Mouse (Mus musculus): ENCODE measurements around the gene Zfp512b. TPM values are rescaled to one million over a fixed set of nuclear protein-coding genes. Genes with fewer than 3 reads are reported as not detected.

Zfp512b gene
- polyA plus RNA-seq, 1 experiment from 2014 or later = 81.3 TPM

GRCm38 (mm10) chr2:181586124-181586523 lies 6.5 kb downstream of the Zfp512b start:
- Histone ChIP-seq H3K36me3 (peaks cover 82% of the 10 kb centered on the region), H3K27ac (replicated peaks) (no peak overlapping the region), H3K27me3 (no peaks in the 10 kb centered on the region), H3K4me1 (replicated peaks) (peaks cover 21% of the 10 kb centered on the region), H3K9me3 (no peaks in the 10 kb centered on the region), H3K9ac (no peak overlapping the region), H3K4me3 (no peak overlapping the region), H3K4me2 (no peak overlapping the region)
- WGBS = 97% methylated on average over 3 of the region's 3 CpGs
- ATAC-seq (ENCODE audit: low read depth) = no peak

GRCm38 (mm10) chr2:181585506-181585905 lies 7.1 kb downstream of the Zfp512b start:
- H3K27me3 ChIP-seq = no peaks in the 10 kb centered on the region
- no peak overlapping the region for H3K9ac ChIP-seq
- H3K27ac ChIP-seq (replicated peaks) = no peak overlapping the region
- peaks cover 79% of the 10 kb centered on the region for H3K36me3 ChIP-seq
- ATAC-seq (ENCODE audit: low read depth) = no peak
- 92% methylated on average over 5 of the region's 5 CpGs for WGBS
- H3K4me3 ChIP-seq = no peak overlapping the region
- H3K9me3 ChIP-seq = no peaks in the 10 kb centered on the region
- H3K4me1 ChIP-seq (replicated peaks) = peaks cover 19% of the 10 kb centered on the region
- no peak overlapping the region for H3K4me2 ChIP-seq

GRCm38 (mm10) chr2:181584411-181584942 lies 8.1 kb downstream of the Zfp512b start, which contains the start of gene Uckl1:
Gene Uckl1 (minus strand): TSS chr2:181584892.
- no peak within 1 kb of the TSS for H3K4me3 ChIP-seq
- H3K27me3 ChIP-seq = no peaks in the 10 kb centered on the region
- ATAC-seq (ENCODE audit: low read depth) = no peak
- H3K9me3 ChIP-seq = no peaks in the 10 kb centered on the region
- peaks cover 22% of the 10 kb centered on the region for H3K4me1 ChIP-seq (replicated peaks)
- H3K4me2 ChIP-seq = no peak within 1 kb of the TSS
- no peak within 1 kb of the TSS for H3K9ac ChIP-seq
- 89% methylated on average over 4 of the region's 4 CpGs for WGBS
- H3K27ac ChIP-seq (replicated peaks) = no peak within 1 kb of the TSS
- peaks cover 69% of the 10 kb centered on the region for H3K36me3 ChIP-seq

GRCm38 (mm10) chr2:181583460-181584257 lies 8.9 kb downstream of the Zfp512b start:
- no peak for ATAC-seq (ENCODE audit: low read depth)
- Histone ChIP-seq H3K4me3 (no peak overlapping the region), H3K4me2 (no peak overlapping the region), H3K27me3 (no peaks in the 10 kb centered on the region), H3K36me3 (peaks cover 61% of the 10 kb centered on the region), H3K9ac (no peak overlapping the region), H3K4me1 (replicated peaks) (peaks cover 29% of the 10 kb centered on the region), H3K27ac (replicated peaks) (no peak overlapping the region), H3K9me3 (no peaks in the 10 kb centered on the region)
- 84% methylated on average over 3 of the region's 3 CpGs for WGBS

GRCm38 (mm10) chr2:181582939-181583338 lies 9.7 kb downstream of the Zfp512b start:
- Histone ChIP-seq H3K27ac (replicated peaks) (no peak overlapping the region; the same call in 1 of the 2 replicates), H3K9ac (no peak overlapping the region), H3K4me2 (no peak overlapping the region), H3K27me3 (no peaks in the 10 kb centered on the region), H3K4me3 (no peak overlapping the region), H3K4me1 (replicated peaks) (peaks cover 36% of the 10 kb centered on the region), H3K36me3 (peaks cover 53% of the 10 kb centered on the region), H3K9me3 (no peaks in the 10 kb centered on the region)
- no peak for ATAC-seq (ENCODE audit: low read depth)
- 89% methylated on average over 1 of the region's 1 CpGs for WGBS

GRCm38 (mm10) chr2:181582358-181582757 lies 10.2 kb downstream of the Zfp512b start:
- Histone ChIP-seq H3K4me2 (peak overlapping the region; percentile 82), H3K4me3 (peak overlapping the region; percentile 72), H3K27ac (replicated peaks) (peak overlapping the region; percentile 94; the same call in 1 of the 2 replicates), H3K27me3 (no peaks in the 10 kb centered on the region), H3K9me3 (no peaks in the 10 kb centered on the region), H3K4me1 (replicated peaks) (peaks cover 42% of the 10 kb centered on the region), H3K9ac (peak overlapping the region; percentile 93; the same call in 1 of the 2 replicates), H3K36me3 (peaks cover 48% of the 10 kb centered on the region)
- WGBS = 78% methylated on average over 2 of the region's 2 CpGs
- no peak for ATAC-seq (ENCODE audit: low read depth)

- Histone ChIP-seq H3K27me3 (no peaks in the 10 kb centered on the region), H3K9me3 (no peaks in the 10 kb centered on the region), H3K4me2 (peak overlapping the region; percentile 82), H3K9ac (peak overlapping the region; percentile 93), H3K4me3 (peak overlapping the region; percentile 72), H3K36me3 (peaks cover 40% of the 10 kb centered on the region), H3K4me1 (replicated peaks) (peaks cover 50% of the 10 kb centered on the region), H3K27ac (replicated peaks) (peak overlapping the region; percentile 94)
- 1% methylated on average over 49 of the region's 49 CpGs for WGBS
- ATAC-seq (ENCODE audit: low read depth) = peak; percentile 79
Measured at GRCm38 (mm10) chr2:181581402-181582120, 11.0 kb downstream of the Zfp512b start.

- peak; percentile 83 for ATAC-seq (ENCODE audit: low read depth)
- Histone ChIP-seq H3K9me3 (no peaks in the 10 kb centered on the region), H3K9ac (peak overlapping the region; percentile 93), H3K4me1 (replicated peaks) (peaks cover 52% of the 10 kb centered on the region), H3K27ac (replicated peaks) (peak overlapping the region; percentile 94), H3K4me3 (peak overlapping the region; percentile 72), H3K27me3 (no peaks in the 10 kb centered on the region), H3K36me3 (peaks cover 34% of the 10 kb centered on the region), H3K4me2 (peak overlapping the region; percentile 82)
- 1% methylated on average over 11 of the region's 11 CpGs for WGBS
Measured at GRCm38 (mm10) chr2:181581016-181581401, 11.6 kb downstream of the Zfp512b start.

GRCm38 (mm10) chr2:181580131-181580772 lies 12.4 kb downstream of the Zfp512b start:
- Histone ChIP-seq H3K36me3 (peaks cover 26% of the 10 kb centered on the region), H3K4me1 (replicated peaks) (peaks cover 52% of the 10 kb centered on the region), H3K9ac (peak overlapping the region; percentile 60), H3K9me3 (no peaks in the 10 kb centered on the region), H3K27ac (replicated peaks) (peak overlapping the region; percentile 94; the same call in 1 of the 2 replicates), H3K4me2 (peak overlapping the region; percentile 82), H3K4me3 (peak overlapping the region; percentile 72), H3K27me3 (no peaks in the 10 kb centered on the region)
- ATAC-seq (ENCODE audit: low read depth) = no peak
- 85% methylated on average over 5 of the region's 5 CpGs for WGBS

GRCm38 (mm10) chr2:181579681-181580080 lies 12.9 kb downstream of the Zfp512b start:
- peak overlapping the region; percentile 60; the same call in 1 of the 2 replicates for H3K9ac ChIP-seq
- H3K9me3 ChIP-seq = no peaks in the 10 kb centered on the region
- no peaks in the 10 kb centered on the region for H3K27me3 ChIP-seq
- peaks cover 52% of the 10 kb centered on the region for H3K4me1 ChIP-seq (replicated peaks)
- 100% methylated on average over 1 of the region's 1 CpGs for WGBS
- H3K36me3 ChIP-seq = peaks cover 25% of the 10 kb centered on the region
- no peak overlapping the region for H3K4me2 ChIP-seq
- H3K4me3 ChIP-seq = no peak overlapping the region
- ATAC-seq (ENCODE audit: low read depth) = no peak
- no peak overlapping the region for H3K27ac ChIP-seq (replicated peaks)

- H3K4me1 ChIP-seq (replicated peaks) = peaks cover 52% of the 10 kb centered on the region
- H3K4me3 ChIP-seq = no peak overlapping the region
- 80% methylated on average over 5 of the region's 5 CpGs for WGBS
- H3K36me3 ChIP-seq = peaks cover 24% of the 10 kb centered on the region
- 0 out of 2 replicates have a peak overlapping the region, but pooled peaks have one; percentile 22 for H3K9ac ChIP-seq
- ATAC-seq (ENCODE audit: low read depth) = no peak
- no peak overlapping the region for H3K4me2 ChIP-seq
- no peak overlapping the region for H3K27ac ChIP-seq (replicated peaks)
- no peaks in the 10 kb centered on the region for H3K27me3 ChIP-seq
- no peaks in the 10 kb centered on the region for H3K9me3 ChIP-seq
Measured at GRCm38 (mm10) chr2:181578790-181579618, 13.6 kb downstream of the Zfp512b start.

All from neural tube, embryonic 13.5 days (tissue).